Mouse (Mus musculus): ENCODE measurements around the gene Pak6.

DNA sequence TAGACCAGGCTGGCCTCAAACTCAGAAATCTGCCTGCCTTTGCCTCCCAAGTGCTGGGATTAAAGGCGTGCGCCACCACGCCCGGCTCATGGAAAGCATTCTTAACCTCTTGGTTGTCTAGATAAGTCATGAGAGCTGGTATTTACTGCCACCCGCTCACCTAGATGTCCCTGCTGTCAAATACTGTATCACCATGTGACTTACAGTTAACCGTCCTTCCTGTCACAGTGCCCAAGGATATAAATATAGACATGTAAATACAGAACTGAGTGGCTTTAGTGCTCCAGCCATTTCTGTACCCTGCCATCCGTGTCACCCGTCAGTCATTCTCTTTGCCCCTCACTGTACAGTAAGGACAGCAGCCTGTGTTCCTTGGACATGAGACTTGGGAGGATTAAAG is 24.4 kb upstream of the Pak6 start:
- TF ChIP-seq POLR2A (IDR thresholded peaks at IDR 0.05; ENCODE audit: low read depth, low read length) (no peak), CTCF (conservative IDR thresholded peaks at IDR 0.05; ENCODE audit: insufficient read depth, insufficient read length, low read depth, low read length) (no peak)

All from kidney, adult 2 months (tissue).